9 mouse cellular contexts compared by ENCODE assay signal in genomic region chr15:10747638-10748037, GRCm38 (mm10). TPM values are rescaled to one million over a fixed set of nuclear protein-coding genes. Genes with fewer than 3 reads are reported as not detected.
A peak's percentile ranks its signal among the peaks of the same experiment; 100 is the strongest.
DNase-seq lines count a peak whose midpoint lies in the region; ATAC-seq and TF ChIP-seq lines count a peak whose summit lies in the region.
"Had no signal": no experiment of that assay in that cellular context is flagged by ENCODE, and none has a peak within 500 bp of the region (broad histone marks: within the 10 kb centered on the region; RNA-seq: fewer than 3 reads in every experiment).

No protein-coding gene starts in this region.

- peak; percentile 91 for ATAC-seq in granulocyte monocyte progenitor cell, adult 5-6 weeks (replicated peaks; ENCODE audit: poor library complexity, severe bottlenecking)
- peak; percentile 76 for ATAC-seq in midbrain, embryonic 16.5 days

- H3K4me3 ChIP-seq in left cerebral cortex, adult 2 months, result no peak overlapping the region
- H3K4me3 ChIP-seq in midbrain, embryonic 16.5 days (ENCODE audit: low read depth, low read length), result no peak overlapping the region

- DNase-seq in left cerebral cortex, adult 2 months (ENCODE audit: extremely low spot score in 1 of 2, low spot score in 2 of 2), result peak; percentile 14 to 17
- DNase-seq in left cerebral cortex, postnatal 4 days, result no peak
- peak; percentile 10 for DNase-seq in brain, embryonic 18.5 days (ENCODE audit: low read depth, low spot score)
- no peak for DNase-seq in gastrocnemius, postnatal 10 days
- no peak for DNase-seq in heart, adult 8-10 months (ENCODE audit: low spot score)
- DNase-seq in retina, embryonic 14.5 days (ENCODE audit: low spot score), result no peak
- DNase-seq: heart, postnatal 14 days had no signal

- no peak overlapping the region for H3K9ac ChIP-seq in midbrain, embryonic 16.5 days (ENCODE audit: low read depth, low read length)

- no peak overlapping the region for H3K4me2 ChIP-seq in midbrain, embryonic 16.5 days (ENCODE audit: low read length)

- no peaks in the 10 kb centered on the region for H3K27me3 ChIP-seq in midbrain, embryonic 16.5 days (ENCODE audit: control insufficient read depth, insufficient read depth, low read depth, low read length)

- WGBS in midbrain, embryonic 16.5 days, result 37% methylated on average over 8 of the region's 8 CpGs

- H3K27ac ChIP-seq in left cerebral cortex, adult 2 months, result no peak overlapping the region
- peak overlapping the region; percentile 68 for H3K27ac ChIP-seq in midbrain, embryonic 16.5 days (ENCODE audit: low read length)

- intact Hi-C loops in left cerebral cortex, adult 2 months (cut with DNase I), result loop anchor here (2.0 to 5.0 kb wide), 3 partner anchors 70 to 125 kb away; no protein-coding TSS in a partner anchor
- intact Hi-C loops in left cerebral cortex, postnatal 4 days (cut with DNase I), result no loop called here

- TF ChIP-seq CTCF in left cerebral cortex, adult 2 months (IDR thresholded peaks at IDR 0.05), result no peak

- H3K9me3 ChIP-seq in midbrain, embryonic 16.5 days (replicated peaks; ENCODE audit: control insufficient read depth, low read length, poor library complexity, severe bottlenecking), result no peaks in the 10 kb centered on the region

- H3K4me1 ChIP-seq in midbrain, embryonic 16.5 days (ENCODE audit: control insufficient read depth, insufficient read depth, low read length), result peaks cover 15% of the 10 kb centered on the region

- no peaks in the 10 kb centered on the region for H3K36me3 ChIP-seq in midbrain, embryonic 16.5 days (ENCODE audit: control insufficient read depth, insufficient read depth, low read length)

RNA-seq across cellular contexts. Expression of gene Rai14, which starts 33.2 kb away (rescaled TPM):
- total RNA-seq in left cerebral cortex, adult 2 months (2021), result 10 to 100 TPM in 1 of 2 experiments, 1 to 10 TPM in 1; 8.9 to 12.5 TPM
- total RNA-seq in left cerebral cortex, postnatal 4 days (2021), result 10 to 100 TPM; 16.6 to 19.4 TPM
- 6.1 and 6.2 TPM in 2 replicates for total RNA-seq in granulocyte monocyte progenitor cell, adult 5-6 weeks (2014; fragmentation: Nextera tagmentation)
- 4.3 and 5.2 TPM in 2 replicates for total RNA-seq in granulocyte monocyte progenitor cell, adult 5-6 weeks (2017)
- polyA plus RNA-seq in midbrain, embryonic 16.5 days (2015; fragmentation: Nextera tagmentation; extraction: Ambion mirVana), result 8.6 and 10.2 TPM in 2 replicates
- 10 to 100 TPM in 1 of 2 experiments, 1 to 10 TPM in 1; 8.2 to 12.8 TPM for total RNA-seq in gastrocnemius, postnatal 10 days (2021)
- total RNA-seq in heart, adult 8-10 months (2022), result 1 to 10 TPM; 3.3 to 4.1 (median 3.6) TPM

Comparison
In these comparisons a context has a peak if more than half of its experiments do, and no peak if none do; other contexts are left out.
1. DNase-seq: peak in left cerebral cortex, adult 2 months (2 of 2) and brain, embryonic 18.5 days (single experiment); none in left cerebral cortex, postnatal 4 days (single experiment), gastrocnemius, postnatal 10 days (single experiment), heart, adult 8-10 months (single experiment) and retina, embryonic 14.5 days (single experiment).